Mouse (Mus musculus): ENCODE results near the gene Guk1. TPM values are rescaled to one million over a fixed set of nuclear protein-coding genes. Genes with fewer than 3 reads are reported as not detected.
A peak's percentile ranks its signal among the peaks of the same experiment; 100 is the strongest.

Gene Guk1
- polyA plus RNA-seq, 1 experiment: 81.0 TPM

- H3K36me3 ChIP-seq (ENCODE audit: control insufficient read depth, insufficient read depth): no peaks in the 10 kb centered on the region
- TF ChIP-seq MYOD1 (IDR thresholded peaks at IDR 0.05; ENCODE audit: control insufficient read depth, insufficient read length, low read depth) (no peak), CEBPB (IDR thresholded peaks at IDR 0.05; ENCODE audit: low read depth) (peak; percentile 29), CTCF (IDR thresholded peaks at IDR 0.05; ENCODE audit: control insufficient read depth, insufficient read depth, insufficient read length) (peak; percentile 32), USF1 (IDR thresholded peaks at IDR 0.05; ENCODE audit: low read depth) (no peak), MAX (IDR thresholded peaks at IDR 0.05) (peak; percentile 80)
- H3K4me3 ChIP-seq (ENCODE audit: insufficient read depth, poor library complexity, severe bottlenecking): peak within 1 kb of the TSS; percentile 45
- no peaks in the 10 kb centered on the region for H3K79me2 ChIP-seq (ENCODE audit: control insufficient read depth, insufficient read depth)
- no peaks in the 10 kb centered on the region for H3K79me3 ChIP-seq (ENCODE audit: low read depth)
- H3K27me3 ChIP-seq (ENCODE audit: control insufficient read depth, insufficient read depth, insufficient read length): no peaks in the 10 kb centered on the region
- H3ac ChIP-seq (ENCODE audit: control insufficient read depth, insufficient read length, low read depth): peak within 1 kb of the TSS; percentile 73
These were observed 28.5 kb downstream of the Guk1 start, which contains the start of gene Iba57 for GRCm38 (mm10) chr11:59163255-59164236. Gene Iba57, minus strand, starts transcription at chr11:59163739.

GRCm38 (mm10) chr11:59162443-59163254, 29.4 kb downstream of the Guk1 start:
- no peaks in the 10 kb centered on the region for H3K79me2 ChIP-seq (ENCODE audit: control insufficient read depth, insufficient read depth)
- TF ChIP-seq CEBPB (IDR thresholded peaks at IDR 0.05; ENCODE audit: low read depth) (no peak), MYOD1 (IDR thresholded peaks at IDR 0.05; ENCODE audit: control insufficient read depth, insufficient read length, low read depth) (no peak), MYOG (IDR thresholded peaks at IDR 0.05; ENCODE audit: control insufficient read depth, extremely low read depth, insufficient read length) (no peak), MAX (IDR thresholded peaks at IDR 0.05) (no peak)
- H3K4me3 ChIP-seq (ENCODE audit: insufficient read depth, poor library complexity, severe bottlenecking): peak overlapping the region; percentile 45
- H3K27me3 ChIP-seq (ENCODE audit: control insufficient read depth, insufficient read depth, insufficient read length): no peaks in the 10 kb centered on the region
- peak overlapping the region; percentile 53 for H3ac ChIP-seq (ENCODE audit: control insufficient read depth, insufficient read length, low read depth)
- H3K36me3 ChIP-seq (ENCODE audit: control insufficient read depth, insufficient read depth): no peaks in the 10 kb centered on the region
- no peaks in the 10 kb centered on the region for H3K79me3 ChIP-seq (ENCODE audit: low read depth)

GRCm38 (mm10) chr11:59161398-59161797, 30.6 kb downstream of the Guk1 start:
- Histone ChIP-seq H3K79me3 (ENCODE audit: low read depth) (no peaks in the 10 kb centered on the region), H3ac (ENCODE audit: control insufficient read depth, insufficient read length, low read depth) (no peak overlapping the region), H3K79me2 (ENCODE audit: control insufficient read depth, insufficient read depth) (no peaks in the 10 kb centered on the region), H3K36me3 (ENCODE audit: control insufficient read depth, insufficient read depth) (peaks cover 4% of the 10 kb centered on the region), H3K4me3 (ENCODE audit: insufficient read depth, poor library complexity, severe bottlenecking) (no peak overlapping the region), H3K27me3 (ENCODE audit: control insufficient read depth, insufficient read depth, insufficient read length) (no peaks in the 10 kb centered on the region)
- TF ChIP-seq USF1 (IDR thresholded peaks at IDR 0.05; ENCODE audit: low read depth): no peak
- no peak for TF ChIP-seq CTCF (IDR thresholded peaks at IDR 0.05; ENCODE audit: control insufficient read depth, insufficient read depth, insufficient read length)
- no peak for TF ChIP-seq CEBPB (IDR thresholded peaks at IDR 0.05; ENCODE audit: low read depth)
- TF ChIP-seq MYOG (IDR thresholded peaks at IDR 0.05; ENCODE audit: control insufficient read depth, extremely low read depth, insufficient read length): no peak
- TF ChIP-seq FOSL1 (IDR thresholded peaks at IDR 0.05; ENCODE audit: insufficient read depth, low read length, poor library complexity, severe bottlenecking): no peak
- TF ChIP-seq MAX (IDR thresholded peaks at IDR 0.05): no peak
- no peak for TF ChIP-seq MYOD1 (IDR thresholded peaks at IDR 0.05; ENCODE audit: control insufficient read depth, insufficient read length, low read depth)

GRCm38 (mm10) chr11:59159558-59159957, 32.5 kb downstream of the Guk1 start:
- TF ChIP-seq USF1 (IDR thresholded peaks at IDR 0.05; ENCODE audit: low read depth) (no peak), MAX (IDR thresholded peaks at IDR 0.05) (no peak), MYOG (IDR thresholded peaks at IDR 0.05; ENCODE audit: control insufficient read depth, extremely low read depth, insufficient read length) (no peak), CEBPB (IDR thresholded peaks at IDR 0.05; ENCODE audit: low read depth) (no peak), FOSL1 (IDR thresholded peaks at IDR 0.05; ENCODE audit: insufficient read depth, low read length, poor library complexity, severe bottlenecking) (no peak), CTCF (IDR thresholded peaks at IDR 0.05; ENCODE audit: control insufficient read depth, insufficient read depth, insufficient read length) (no peak), MYOD1 (IDR thresholded peaks at IDR 0.05; ENCODE audit: control insufficient read depth, insufficient read length, low read depth) (no peak)
- no peak overlapping the region for H3K4me3 ChIP-seq (ENCODE audit: insufficient read depth, poor library complexity, severe bottlenecking)
- H3K36me3 ChIP-seq (ENCODE audit: control insufficient read depth, insufficient read depth): peaks cover 4% of the 10 kb centered on the region
- no peaks in the 10 kb centered on the region for H3K79me2 ChIP-seq (ENCODE audit: control insufficient read depth, insufficient read depth)
- H3K79me3 ChIP-seq (ENCODE audit: low read depth): no peaks in the 10 kb centered on the region
- no peaks in the 10 kb centered on the region for H3K27me3 ChIP-seq (ENCODE audit: control insufficient read depth, insufficient read depth, insufficient read length)
- H3ac ChIP-seq (ENCODE audit: control insufficient read depth, insufficient read length, low read depth): no peak overlapping the region

GRCm38 (mm10) chr11:59159099-59159498, 32.9 kb downstream of the Guk1 start:
- TF ChIP-seq FOSL1 (IDR thresholded peaks at IDR 0.05; ENCODE audit: insufficient read depth, low read length, poor library complexity, severe bottlenecking) (no peak), MYOD1 (IDR thresholded peaks at IDR 0.05; ENCODE audit: control insufficient read depth, insufficient read length, low read depth) (no peak), MAX (IDR thresholded peaks at IDR 0.05) (no peak), USF1 (IDR thresholded peaks at IDR 0.05; ENCODE audit: low read depth) (no peak)
- Histone ChIP-seq H3K79me3 (ENCODE audit: low read depth) (no peaks in the 10 kb centered on the region), H3K79me2 (ENCODE audit: control insufficient read depth, insufficient read depth) (no peaks in the 10 kb centered on the region), H3K36me3 (ENCODE audit: control insufficient read depth, insufficient read depth) (peaks cover 4% of the 10 kb centered on the region), H3K4me3 (ENCODE audit: insufficient read depth, poor library complexity, severe bottlenecking) (no peak overlapping the region), H3K27me3 (ENCODE audit: control insufficient read depth, insufficient read depth, insufficient read length) (no peaks in the 10 kb centered on the region), H3ac (ENCODE audit: control insufficient read depth, insufficient read length, low read depth) (no peak overlapping the region)

Measured in C2C12 (cell line).